Mouse (Mus musculus) lung, adult 10 weeks (tissue): ENCODE data around the gene Heatr6. TPM values are rescaled to one million over a fixed set of nuclear protein-coding genes. Genes with fewer than 3 reads are reported as not detected.

Source experiments
- polyA plus RNA-seq: library from polyadenylated mRNA; stranded (reverse); fragments of 350-450 nt; fragmentation: Illumina TruSeq; extraction: RNeasy Lipid Tissue Mini Kit (QIAGEN cat#74804); gene quantifications from one replicate; pipeline ENCODE4 v1.2.3, GENCODE M21; 2014; ENCODE audit warnings: low read depth, low replicate concordance; ENCODE audit not compliant: insufficient read depth

Gene Heatr6
- 3.7 TPM for polyA plus RNA-seq

GRCm38 (mm10) chr11:83753581-83754181 lies at the start of gene Heatr6:
Gene Heatr6, plus strand, starts transcription at chr11:83753696.

GRCm38 (mm10) chr11:83703705-83704104 lies 49.8 kb upstream of the Heatr6 start, which contains the start of gene Wfdc17:
Gene Wfdc17, plus strand, starts transcription at chr11:83703991.

GRCm38 (mm10) chr11:83708715-83709114 lies 44.8 kb upstream of the Heatr6 start, which contains the start of gene Wfdc18:
Gene Wfdc18, plus strand, starts transcription at chr11:83709015.

GRCm38 (mm10) chr11:83746681-83747080 lies 6.8 kb upstream of the Heatr6 start, which contains the start of gene Wfdc21:
Gene Wfdc21, plus strand, starts transcription at chr11:83746940.

Other genes with a start within 250 kb of the Heatr6 start
- 0.12 TPM for gene Heatr9, start 231.5 kb upstream of the Heatr6 start, polyA plus RNA-seq
- gene Ccl5, start 223.2 kb upstream of the Heatr6 start, polyA plus RNA-seq, result 65.3 TPM
- gene Ccl9, start 175.1 kb upstream of the Heatr6 start, polyA plus RNA-seq, result 39.2 TPM
- 252 TPM for gene Ccl6, start 160.6 kb upstream of the Heatr6 start, polyA plus RNA-seq
- gene Rpl9-ps1, start 108.1 kb upstream of the Heatr6 start, polyA plus RNA-seq, result not detected
- gene Ccl3, start 104.3 kb upstream of the Heatr6 start, polyA plus RNA-seq, result 1.5 TPM
- gene Ccl4, start 91.1 kb upstream of the Heatr6 start, polyA plus RNA-seq, result 2.4 TPM
- gene Wfdc17, start 49.7 kb upstream of the Heatr6 start, polyA plus RNA-seq, result 59.1 TPM
- not detected for gene Wfdc18, start 44.7 kb upstream of the Heatr6 start, polyA plus RNA-seq
- 30.3 TPM for gene Wfdc21, start 6.8 kb upstream of the Heatr6 start, polyA plus RNA-seq
- 5.1 TPM for gene Hnf1b, start 96.4 kb downstream of the Heatr6 start, polyA plus RNA-seq
- gene Ddx52, start 188.4 kb downstream of the Heatr6 start, polyA plus RNA-seq, result 9.7 TPM
- gene Synrg, start 210.7 kb downstream of the Heatr6 start, polyA plus RNA-seq, result 8.8 TPM